Mouse (Mus musculus) C2C12 (cell line): ENCODE results near the gene Pard3.

Experiments used
- CTCF ChIP-seq: IDR thresholded peaks from one replicate; pipeline ENCODE4 v1.5.1; 2011; ENCODE audit not compliant: control insufficient read depth, insufficient read depth, insufficient read length
- MYOD1 ChIP-seq: IDR thresholded peaks from one replicate; pipeline ENCODE4 v1.6.1; 2011; ENCODE audit warnings: low read depth; ENCODE audit not compliant: control insufficient read depth, insufficient read length
- MYOG ChIP-seq: IDR thresholded peaks from one replicate; pipeline ENCODE4 v1.6.1; 2011; ENCODE audit not compliant: control insufficient read depth, insufficient read length; ENCODE audit errors: extremely low read depth

- TF ChIP-seq CTCF = no peak
- TF ChIP-seq MYOG = no peak
- TF ChIP-seq MYOD1 = no peak
Observed at GRCm38 (mm10) chr8:127426857-127427256, 363.2 kb downstream of the Pard3 start.
